Mouse (Mus musculus) thymus, postnatal 14 days (tissue): ENCODE measurements around the gene Cdc16.
"Not testable (repeated sequence)": the region's sequence is repeated elsewhere in the genome, so short reads cannot be mapped to it uniquely, and the experiment has no call there.

Source experiments
- DNase-seq: peaks from one replicate; pipeline ENCODE4 v3.0.0; 2021

The Cdc16 gene

GRCm38 (mm10) chr8:13756982-13757804, at the start of gene Cdc16:
TSS of gene Cdc16 (plus strand) at chr8:13757676.
- DNase-seq, result peak; percentile 92

GRCm38 (mm10) chr8:13708514-13708913, 49.0 kb upstream of the Cdc16 start:
- no peak for DNase-seq

- DNase-seq, result no peak
These were observed 38.5 kb upstream of the Cdc16 start for GRCm38 (mm10) chr8:13718980-13719379.

- peak; percentile 70 for DNase-seq
These were observed 31.8 kb upstream of the Cdc16 start for GRCm38 (mm10) chr8:13725722-13726121.

GRCm38 (mm10) chr8:13727469-13728094, 29.9 kb upstream of the Cdc16 start:
- DNase-seq, result no peak

- peak; percentile 71 for DNase-seq
These were observed 17.1 kb upstream of the Cdc16 start for GRCm38 (mm10) chr8:13740323-13740770.

GRCm38 (mm10) chr8:13740817-13741613, 16.5 kb upstream of the Cdc16 start:
- no peak for DNase-seq

GRCm38 (mm10) chr8:13746212-13746611, 11.3 kb upstream of the Cdc16 start:
- DNase-seq, result not testable (repeated sequence)

- no peak for DNase-seq
These were observed 9.8 kb upstream of the Cdc16 start for GRCm38 (mm10) chr8:13747626-13748025.

- DNase-seq, result peak; percentile 85
These were observed 3.8 kb upstream of the Cdc16 start for GRCm38 (mm10) chr8:13753680-13754079.

- no peak for DNase-seq
These were observed 996 bp upstream of the Cdc16 start for GRCm38 (mm10) chr8:13756480-13756879.

GRCm38 (mm10) chr8:13757805-13758727, 590 bp downstream of the Cdc16 start:
- DNase-seq, result peak; percentile 67

GRCm38 (mm10) chr8:13769206-13769605, 11.7 kb downstream of the Cdc16 start:
- no peak for DNase-seq

- no peak for DNase-seq
These were observed 23.1 kb downstream of the Cdc16 start for GRCm38 (mm10) chr8:13780536-13780935.

GRCm38 (mm10) chr8:13785250-13785763, 27.8 kb downstream of the Cdc16 start, which contains the start of gene Upf3a:
TSS of gene Upf3a (plus strand) at chr8:13785615.
- DNase-seq, result peak; percentile 94

GRCm38 (mm10) chr8:13785764-13786299, 28.4 kb downstream of the Cdc16 start:
- DNase-seq, result peak; percentile 98

GRCm38 (mm10) chr8:13789606-13790005, 32.1 kb downstream of the Cdc16 start:
- DNase-seq, result no peak

- DNase-seq, result no peak
These were observed 35.7 kb downstream of the Cdc16 start for GRCm38 (mm10) chr8:13793097-13793745.

- DNase-seq, result no peak
These were observed 36.2 kb downstream of the Cdc16 start for GRCm38 (mm10) chr8:13793746-13794101.

GRCm38 (mm10) chr8:13797676-13798075, 40.2 kb downstream of the Cdc16 start:
- DNase-seq, result no peak

GRCm38 (mm10) chr8:13799566-13799965, 42.1 kb downstream of the Cdc16 start:
- no peak for DNase-seq
